Mouse (Mus musculus): ENCODE measurements around the gene Lgals2. TPM values are rescaled to one million over a fixed set of nuclear protein-coding genes. Genes with fewer than 3 reads are reported as not detected.
"Not testable (repeated sequence)": the region's sequence is repeated elsewhere in the genome, so short reads cannot be mapped to it uniquely, and the experiment has no call there.

Gene Lgals2
- polyA plus RNA-seq, 1 experiment from 2014 or later, result 1.8 TPM

DNA sequence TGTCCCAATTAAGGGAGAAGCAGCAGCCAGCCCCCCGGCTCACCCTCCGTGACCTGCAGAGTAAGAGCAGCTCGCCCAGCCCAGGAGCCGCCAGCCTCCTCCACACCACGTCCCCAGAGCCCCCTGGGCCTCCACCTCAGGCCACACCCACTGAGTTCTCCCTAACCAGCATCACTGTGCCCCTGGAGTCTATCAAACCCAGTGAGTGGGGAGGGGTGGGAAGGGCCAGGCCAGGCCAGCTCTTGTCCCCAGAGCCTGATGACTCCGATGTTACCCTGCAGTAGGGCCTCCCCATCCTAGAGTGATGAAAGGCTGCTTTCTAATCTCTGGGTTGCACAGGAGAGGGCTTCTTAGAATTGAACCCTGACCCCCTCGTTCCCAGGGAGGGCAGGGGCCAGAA lies 37.1 kb upstream of the Lgals2 start:
- Histone ChIP-seq H3K36me3 (peaks cover 65% of the 10 kb centered on the region), H3K9ac (0 out of 2 replicates have a peak overlapping the region, but pooled peaks have one; percentile 14), H3K4me1 (peaks cover 70% of the 10 kb centered on the region), H3K4me3 (replicated peaks) (no peak overlapping the region), H3K9me3 (replicated peaks) (no peaks in the 10 kb centered on the region), H3K27me3 (no peaks in the 10 kb centered on the region), H3K27ac (peak overlapping the region; percentile 67; the same call in 1 of the 2 replicates), H3K4me2 (no peak overlapping the region)
- 23% methylated on average over 7 of the region's 7 CpGs for WGBS
- 0 out of 2 replicates have a peak, but pooled peaks have one; percentile 30 for ATAC-seq (replicated peaks; ENCODE audit: low FRiP score)

DNA sequence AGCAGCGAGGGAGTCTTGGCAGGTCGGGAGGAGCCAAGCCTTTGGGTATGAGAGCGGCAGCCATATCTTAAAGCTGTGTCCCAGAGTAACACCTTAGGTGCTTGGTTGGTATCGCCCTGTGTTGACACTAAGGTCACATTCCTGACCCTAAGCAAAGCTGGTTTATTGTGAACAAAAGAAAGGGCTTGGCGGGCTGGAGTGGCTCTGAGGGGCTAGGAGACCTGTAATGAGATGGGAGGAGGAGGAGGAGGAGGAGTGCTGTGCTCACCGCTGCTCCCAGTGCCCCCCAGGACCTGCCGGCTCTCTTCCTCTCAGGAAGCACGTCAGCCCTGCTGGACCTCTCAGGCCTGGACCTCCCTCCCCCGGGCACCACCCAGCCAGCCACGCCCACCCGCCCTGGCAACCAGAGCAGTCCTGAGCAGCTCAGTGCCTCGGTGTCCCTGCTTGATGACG lies 34.1 kb upstream of the Lgals2 start:
- peaks cover 93% of the 10 kb centered on the region for H3K36me3 ChIP-seq
- H3K27ac ChIP-seq, result peak overlapping the region; percentile 51; the same call in 1 of the 2 replicates
- H3K9me3 ChIP-seq (replicated peaks), result no peaks in the 10 kb centered on the region
- no peak overlapping the region for H3K4me3 ChIP-seq (replicated peaks)
- ATAC-seq (replicated peaks; ENCODE audit: low FRiP score), result peak; percentile 47; the same call in 1 of the 2 replicates
- H3K4me2 ChIP-seq, result 0 out of 2 replicates have a peak overlapping the region, but pooled peaks have one; percentile 7
- peaks cover 42% of the 10 kb centered on the region for H3K4me1 ChIP-seq
- H3K27me3 ChIP-seq, result no peaks in the 10 kb centered on the region
- H3K9ac ChIP-seq, result no peak overlapping the region
- 29% methylated on average over 13 of the region's 13 CpGs for WGBS

GRCm38 (mm10) chr15:78881828-78882227 lies 26.5 kb upstream of the Lgals2 start:
- no peaks in the 10 kb centered on the region for H3K9me3 ChIP-seq (replicated peaks)
- no peaks in the 10 kb centered on the region for H3K27me3 ChIP-seq
- no peak overlapping the region for H3K4me2 ChIP-seq
- H3K27ac ChIP-seq, result no peak overlapping the region
- peaks cover 70% of the 10 kb centered on the region for H3K36me3 ChIP-seq
- ATAC-seq (replicated peaks; ENCODE audit: low FRiP score), result no peak
- H3K4me3 ChIP-seq (replicated peaks), result no peak overlapping the region
- H3K9ac ChIP-seq, result no peak overlapping the region
- H3K4me1 ChIP-seq, result peaks cover 19% of the 10 kb centered on the region
- 87% methylated on average over 3 of the region's 3 CpGs for WGBS

DNA sequence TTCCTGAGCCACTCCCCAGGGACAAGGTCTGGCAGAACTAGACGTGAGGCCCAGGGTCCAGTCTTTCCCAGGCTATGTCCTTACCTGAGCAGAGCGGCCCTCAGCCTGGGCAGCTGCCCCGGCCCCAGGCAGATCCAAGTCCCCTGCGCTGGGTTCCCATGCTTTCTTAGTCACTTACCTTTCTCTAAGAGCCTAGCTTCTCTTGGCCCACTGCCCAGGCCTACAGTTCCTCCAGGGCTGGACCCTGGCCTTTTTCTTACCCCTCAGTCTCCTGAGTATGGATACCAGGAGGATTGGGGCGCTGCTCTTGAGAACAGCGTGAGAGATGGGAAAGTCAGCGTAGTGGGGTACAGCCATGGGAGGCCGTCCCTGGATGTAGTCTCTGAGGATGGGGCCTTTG lies 25.1 kb upstream of the Lgals2 start:
- H3K9ac ChIP-seq, result no peak overlapping the region
- no peaks in the 10 kb centered on the region for H3K9me3 ChIP-seq (replicated peaks)
- no peak overlapping the region for H3K4me2 ChIP-seq
- H3K36me3 ChIP-seq, result peaks cover 56% of the 10 kb centered on the region
- peaks cover 32% of the 10 kb centered on the region for H3K4me1 ChIP-seq
- no peaks in the 10 kb centered on the region for H3K27me3 ChIP-seq
- H3K27ac ChIP-seq, result no peak overlapping the region
- no peak overlapping the region for H3K4me3 ChIP-seq (replicated peaks)
- 94% methylated on average over 8 of the region's 8 CpGs for WGBS
- no peak for ATAC-seq (replicated peaks; ENCODE audit: low FRiP score)

DNA sequence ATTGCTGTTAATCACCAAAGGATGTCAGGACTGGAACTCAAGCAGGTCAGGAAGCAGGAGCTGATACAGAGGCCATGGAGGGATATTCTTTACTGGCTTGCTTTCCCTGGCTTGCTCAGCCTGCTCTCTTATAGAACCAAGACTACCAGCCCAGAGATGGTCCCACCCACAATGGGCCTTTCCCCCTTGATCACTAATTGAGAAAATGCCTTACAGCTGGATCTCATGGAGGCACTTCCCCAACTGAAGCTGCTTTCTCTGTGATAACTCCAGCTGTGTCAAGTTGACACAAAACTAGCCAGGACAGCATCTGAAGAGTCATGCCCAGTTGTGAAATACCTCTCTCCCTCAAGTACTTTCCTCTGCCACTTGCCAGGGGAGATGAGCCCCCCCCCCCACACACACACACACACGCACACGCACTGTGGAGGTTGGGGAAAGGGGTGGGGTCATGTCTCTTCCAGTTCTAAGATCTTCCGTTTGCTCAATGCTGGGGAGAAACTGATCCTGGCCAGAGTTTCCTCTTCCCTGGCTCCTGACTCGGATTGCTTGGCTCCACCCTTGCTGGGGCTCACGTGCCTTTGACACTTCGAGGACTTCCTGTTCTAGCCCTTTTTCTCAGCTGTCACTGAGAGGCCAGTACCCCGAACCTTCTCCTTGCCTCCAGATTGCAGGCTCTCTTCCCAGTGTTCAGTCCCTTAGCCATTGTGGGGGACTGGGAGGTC lies 23.6 kb upstream of the Lgals2 start:
- ATAC-seq (replicated peaks; ENCODE audit: low FRiP score); H3K9me3 ChIP-seq (replicated peaks); H3K4me3 ChIP-seq (replicated peaks); H3K27me3 ChIP-seq: not testable (repeated sequence)
- H3K27ac ChIP-seq, result peak overlapping the region; percentile 51
- H3K9ac ChIP-seq, result 0 out of 2 replicates have a peak overlapping the region, but pooled peaks have one; percentile 14
- peak overlapping the region; percentile 84 for H3K4me2 ChIP-seq
- H3K36me3 ChIP-seq, result peaks cover 43% of the 10 kb centered on the region
- 27% methylated on average over 7 of the region's 7 CpGs for WGBS
- H3K4me1 ChIP-seq, result peaks cover 38% of the 10 kb centered on the region

- Histone ChIP-seq H3K9me3 (replicated peaks) (no peaks in the 10 kb centered on the region), H3K4me3 (replicated peaks) (peak overlapping the region; percentile 80), H3K4me2 (peak overlapping the region; percentile 84), H3K4me1 (peaks cover 38% of the 10 kb centered on the region), H3K27me3 (no peaks in the 10 kb centered on the region), H3K9ac (peak overlapping the region; percentile 76), H3K27ac (peak overlapping the region; percentile 100), H3K36me3 (peaks cover 32% of the 10 kb centered on the region)
- no peak for ATAC-seq (replicated peaks; ENCODE audit: low FRiP score)
- 1% methylated on average over 17 of the region's 17 CpGs for WGBS
These were observed 22.6 kb upstream of the Lgals2 start for GRCm38 (mm10) chr15:78877810-78878390.

DNA sequence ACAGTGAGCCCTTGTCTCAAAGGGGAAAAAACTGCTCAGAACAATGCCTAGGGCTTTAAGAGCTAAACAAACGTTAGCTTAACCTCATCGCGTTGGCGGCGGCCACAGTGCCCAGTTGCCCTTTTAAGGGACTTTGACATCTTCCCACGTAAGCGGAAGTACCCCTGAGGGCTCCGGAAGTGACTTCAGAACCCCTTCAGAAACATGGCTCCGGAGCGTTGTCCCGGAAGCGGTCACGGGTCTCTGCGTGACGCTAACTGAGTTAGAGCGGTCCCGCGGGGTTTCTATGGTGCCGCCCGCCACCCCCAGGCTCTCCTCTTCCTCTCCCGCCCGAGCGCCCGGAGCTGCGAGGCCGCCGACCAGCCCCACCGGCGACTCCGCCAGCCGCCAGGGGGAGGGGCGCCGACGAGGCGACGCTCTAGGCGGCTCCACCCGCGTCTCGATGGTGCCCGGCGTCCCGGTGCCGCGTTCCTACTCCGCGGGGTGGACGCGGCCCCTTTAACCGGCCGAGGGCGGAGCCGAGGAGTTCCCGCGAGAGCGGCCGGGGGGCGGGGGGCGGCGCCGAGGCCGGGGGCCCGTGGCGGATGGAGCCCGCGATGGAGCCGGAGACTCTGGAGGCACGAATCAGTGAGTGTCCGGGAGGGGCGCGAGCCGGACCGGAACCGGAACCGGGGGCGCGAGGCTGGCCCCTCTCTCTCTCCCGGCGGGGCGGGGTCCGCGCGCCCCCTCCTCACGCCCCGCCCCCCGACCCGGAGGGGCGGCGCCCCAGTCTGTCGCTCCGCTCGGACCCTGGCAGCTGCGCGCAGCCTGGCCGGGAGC lies 21.9 kb upstream of the Lgals2 start, which contains the start of gene Gga1:
TSS of gene Gga1 (plus strand) at position 200 of the 819 bp plus-strand sequence.
- H3K27ac ChIP-seq, result peak within 1 kb of the TSS; percentile 100
- H3K9ac ChIP-seq, result peak within 1 kb of the TSS; percentile 76
- no peaks in the 10 kb centered on the region for H3K9me3 ChIP-seq (replicated peaks)
- peak; percentile 91 for ATAC-seq (replicated peaks; ENCODE audit: low FRiP score)
- H3K4me3 ChIP-seq (replicated peaks), result peak within 1 kb of the TSS; percentile 80
- WGBS, result under 1% methylated on average over 85 of the region's 95 CpGs
- peaks cover 38% of the 10 kb centered on the region for H3K4me1 ChIP-seq
- peak within 1 kb of the TSS; percentile 84 for H3K4me2 ChIP-seq
- peaks cover 25% of the 10 kb centered on the region for H3K36me3 ChIP-seq
- H3K27me3 ChIP-seq, result no peaks in the 10 kb centered on the region

DNA sequence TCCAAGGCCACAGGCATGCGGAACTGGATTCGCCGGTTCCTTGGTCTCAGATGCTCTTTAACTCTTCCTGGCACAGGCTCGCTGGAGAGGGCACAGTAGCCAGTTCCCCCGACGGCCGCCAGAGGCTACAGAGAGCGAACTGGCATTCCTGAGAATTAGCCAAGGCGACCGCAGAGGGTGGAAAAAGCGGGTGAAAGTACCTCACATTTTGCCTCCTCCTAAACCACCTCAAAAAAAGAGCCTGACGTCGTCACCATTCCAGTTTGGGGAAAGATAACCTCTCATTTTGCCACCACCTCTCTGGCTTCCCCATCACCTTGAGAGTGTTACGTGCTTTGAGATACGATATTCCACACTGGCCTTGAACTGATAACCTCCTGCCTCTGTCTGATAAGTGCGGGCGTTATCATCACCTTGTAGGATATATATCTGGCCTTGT lies 20.9 kb upstream of the Lgals2 start:
- peak overlapping the region; percentile 100 for H3K27ac ChIP-seq

DNA sequence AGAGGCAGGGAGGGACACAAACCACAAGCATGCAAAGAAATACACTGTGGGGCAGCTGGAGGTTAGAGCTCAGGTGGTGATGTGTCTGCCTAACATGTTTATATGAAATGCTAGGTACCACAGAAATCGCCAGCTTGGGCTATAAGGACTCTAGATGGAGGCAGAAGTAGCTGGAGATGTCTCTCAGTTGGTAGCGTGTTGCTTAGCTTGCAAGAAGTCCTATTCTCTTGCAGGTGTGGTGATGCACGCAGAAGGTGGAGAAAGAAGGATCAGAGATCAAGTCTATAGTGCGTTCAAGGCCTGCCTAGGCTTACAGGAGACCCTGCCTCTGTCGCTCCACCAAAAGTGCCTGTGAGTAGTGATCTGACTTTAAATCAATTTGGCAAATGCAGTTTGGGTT lies 20.2 kb upstream of the Lgals2 start:
- 0 out of 2 replicates have a peak overlapping the region, but pooled peaks have one; percentile 76 for H3K9ac ChIP-seq

More for the DNA sequence above, 20.9 kb upstream of the Lgals2 start:
- Histone ChIP-seq H3K27me3 (no peaks in the 10 kb centered on the region), H3K9ac (peak overlapping the region; percentile 76), H3K9me3 (replicated peaks) (no peaks in the 10 kb centered on the region), H3K4me2 (peak overlapping the region; percentile 84), H3K4me3 (replicated peaks) (peak overlapping the region; percentile 80), H3K4me1 (peaks cover 38% of the 10 kb centered on the region), H3K36me3 (peaks cover 16% of the 10 kb centered on the region)
- WGBS, result 5% methylated on average over 17 of the region's 17 CpGs
- ATAC-seq (replicated peaks; ENCODE audit: low FRiP score), result peak; percentile 30

GRCm38 (mm10) chr15:78874989-78875388 lies 19.7 kb upstream of the Lgals2 start:
- 76% methylated on average over 8 of the region's 8 CpGs for WGBS
- Histone ChIP-seq H3K4me1 (peaks cover 38% of the 10 kb centered on the region), H3K4me2 (no peak overlapping the region), H3K9me3 (replicated peaks) (no peaks in the 10 kb centered on the region), H3K4me3 (replicated peaks) (no peak overlapping the region), H3K27me3 (no peaks in the 10 kb centered on the region), H3K27ac (peak overlapping the region; percentile 100), H3K36me3 (peaks cover 3% of the 10 kb centered on the region), H3K9ac (no peak overlapping the region)
- no peak for ATAC-seq (replicated peaks; ENCODE audit: low FRiP score)

More for the DNA sequence above, 20.2 kb upstream of the Lgals2 start:
- Histone ChIP-seq H3K4me3 (replicated peaks) (peak overlapping the region; percentile 80; the same call in 1 of the 2 replicates), H3K27ac (peak overlapping the region; percentile 100), H3K36me3 (peaks cover 9% of the 10 kb centered on the region), H3K4me1 (peaks cover 38% of the 10 kb centered on the region), H3K4me2 (peak overlapping the region; percentile 84), H3K9me3 (replicated peaks) (no peaks in the 10 kb centered on the region), H3K27me3 (no peaks in the 10 kb centered on the region)
- ATAC-seq (replicated peaks; ENCODE audit: low FRiP score), result no peak
- WGBS, result 79% methylated on average over 5 of the region's 5 CpGs

GRCm38 (mm10) chr15:78873803-78874435 lies 18.6 kb upstream of the Lgals2 start:
- Histone ChIP-seq H3K4me1 (peaks cover 34% of the 10 kb centered on the region), H3K4me2 (no peak overlapping the region), H3K36me3 (no peaks in the 10 kb centered on the region), H3K4me3 (replicated peaks) (no peak overlapping the region), H3K27ac (0 out of 2 replicates have a peak overlapping the region, but pooled peaks have one; percentile 0), H3K27me3 (no peaks in the 10 kb centered on the region), H3K9ac (no peak overlapping the region), H3K9me3 (replicated peaks) (no peaks in the 10 kb centered on the region)
- whole genome bisulfite sequencing, result 67% methylated on average over 13 of the region's 13 CpGs
- no peak for ATAC-seq (replicated peaks; ENCODE audit: low FRiP score)

Data from kidney, embryonic 15.5 days (tissue).